Mouse (Mus musculus) right cerebral cortex, postnatal 14 days (tissue): ENCODE measurements at regions not wholly inside any gene's neighbourhood (a gene's known extent, or its start where the extent isn't known, plus 50 kb on each side); places are given as distances from the start of the nearest gene placed in this dataset.

Source experiments
- DNase-seq: peaks from one replicate; pipeline ENCODE4 v3.0.0; 2022

DNA sequence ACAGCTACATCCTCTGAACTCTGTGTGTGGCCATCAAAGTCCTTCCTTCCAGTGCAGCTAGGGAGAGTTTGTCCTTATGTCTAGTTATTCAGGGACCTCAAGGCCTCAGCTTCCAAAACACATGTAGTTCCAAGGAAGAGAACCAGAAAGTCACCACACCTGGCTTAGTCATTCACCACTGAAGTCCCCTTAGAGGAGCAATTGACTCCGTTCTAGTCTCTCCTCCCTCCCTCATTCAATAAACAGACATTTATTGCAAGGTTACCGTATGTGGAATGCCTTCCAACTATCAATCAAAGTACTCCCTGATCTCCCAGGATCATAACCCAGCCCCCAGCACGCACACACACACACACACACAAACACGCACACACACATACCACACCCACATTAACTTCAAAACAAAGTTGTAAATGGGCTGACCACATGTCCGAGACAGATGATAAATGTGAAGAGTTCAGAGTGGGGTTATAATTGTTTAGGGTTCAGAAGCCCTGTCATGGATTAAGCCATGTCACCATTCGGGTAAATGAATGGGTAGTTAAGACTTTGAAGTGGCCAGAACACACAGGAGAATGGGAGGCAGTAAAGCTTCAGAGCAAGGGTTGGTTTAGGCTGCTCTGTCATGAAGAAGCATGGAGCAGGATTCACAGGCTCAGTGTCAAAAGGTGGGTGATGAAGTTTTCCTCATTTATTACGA, 141.4 kb downstream of the Irs2 start:
- no peak for DNase-seq

DNA sequence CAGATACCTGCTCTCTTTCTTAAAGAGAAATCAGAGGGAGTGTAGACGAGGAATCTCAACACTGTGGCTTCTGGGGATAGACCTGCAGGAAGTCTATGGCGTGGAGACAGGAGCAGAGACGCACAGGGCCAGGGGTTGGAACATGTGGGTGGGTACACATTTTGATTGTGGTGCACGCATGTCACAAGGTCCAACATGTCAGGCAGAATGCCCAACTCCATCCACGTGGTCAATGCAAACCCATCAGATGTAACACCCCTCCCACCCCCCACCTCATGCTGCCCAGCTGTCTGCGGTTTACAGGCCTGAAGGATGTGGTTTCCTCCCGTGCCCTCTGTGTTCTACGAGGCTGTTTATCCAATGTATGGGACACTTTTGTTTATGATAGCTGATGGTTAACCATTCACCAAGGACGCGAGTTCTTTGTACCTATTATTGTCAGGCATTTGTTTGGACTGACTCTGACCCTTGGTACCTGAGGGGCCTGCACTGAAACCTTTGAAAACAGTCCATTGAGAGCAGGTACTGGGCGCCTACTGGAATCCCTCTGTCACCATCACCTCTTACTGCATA, 142.2 kb downstream of the Irs2 start:
- no peak for DNase-seq

DNA sequence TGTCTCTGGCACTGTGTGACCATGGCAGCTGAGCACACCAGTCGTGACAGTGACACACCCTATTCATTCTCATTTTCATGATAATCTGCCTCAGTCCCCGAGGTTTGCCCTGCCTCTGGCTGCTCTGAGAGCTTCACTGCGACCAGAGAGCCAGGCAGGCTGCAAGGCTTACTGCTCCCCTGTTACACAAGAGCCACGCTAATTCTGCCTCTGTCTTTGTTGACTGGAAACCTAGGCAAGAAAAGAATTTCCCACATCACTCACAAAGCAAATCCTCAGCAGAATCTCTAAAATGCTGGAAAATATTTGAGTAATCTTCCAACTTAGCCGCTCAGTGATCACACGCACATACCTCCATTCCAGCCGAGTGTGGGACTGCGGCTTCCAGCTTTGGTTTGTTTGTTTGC, 142.8 kb downstream of the Irs2 start:
- no peak for DNase-seq

DNA sequence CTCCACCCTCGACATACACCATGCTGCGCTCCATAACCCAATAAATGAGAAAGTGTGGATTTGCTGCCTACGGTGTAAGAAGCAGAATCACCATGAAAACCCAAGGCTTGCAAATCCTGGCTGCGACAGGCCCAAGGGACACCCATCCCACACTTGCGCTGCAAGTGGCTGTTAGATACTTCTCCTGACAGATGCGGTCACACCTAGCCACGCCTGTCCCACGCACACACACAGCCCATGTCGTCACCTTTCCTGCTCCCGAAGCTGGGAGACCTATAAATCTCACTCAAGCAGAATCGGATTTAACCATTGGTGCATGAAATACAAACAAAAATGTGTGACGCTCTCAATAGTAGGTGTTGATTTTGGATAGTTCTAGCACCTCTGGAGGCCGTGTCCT, 145.8 kb downstream of the Irs2 start:
- DNase-seq, result no peak

DNA sequence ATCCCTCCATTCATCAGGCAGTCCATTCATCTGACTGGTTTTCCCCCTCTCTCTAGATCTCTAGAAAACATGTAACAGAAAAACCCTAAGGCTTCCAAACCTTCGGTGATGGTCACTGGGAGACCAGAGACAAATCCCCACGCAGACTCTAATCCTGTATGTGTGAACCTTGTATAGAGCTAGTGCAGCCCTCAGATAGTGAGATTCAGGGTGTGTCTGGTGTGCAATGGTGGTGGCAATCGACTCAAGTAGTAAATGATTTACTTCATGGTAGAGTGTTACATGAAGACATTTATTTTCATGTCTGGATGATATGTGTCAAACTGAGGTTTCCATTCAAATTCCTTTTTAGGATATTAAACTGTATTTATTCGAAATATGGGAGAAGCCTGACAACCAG, 147.4 kb downstream of the Irs2 start:
- DNase-seq, result no peak

DNA sequence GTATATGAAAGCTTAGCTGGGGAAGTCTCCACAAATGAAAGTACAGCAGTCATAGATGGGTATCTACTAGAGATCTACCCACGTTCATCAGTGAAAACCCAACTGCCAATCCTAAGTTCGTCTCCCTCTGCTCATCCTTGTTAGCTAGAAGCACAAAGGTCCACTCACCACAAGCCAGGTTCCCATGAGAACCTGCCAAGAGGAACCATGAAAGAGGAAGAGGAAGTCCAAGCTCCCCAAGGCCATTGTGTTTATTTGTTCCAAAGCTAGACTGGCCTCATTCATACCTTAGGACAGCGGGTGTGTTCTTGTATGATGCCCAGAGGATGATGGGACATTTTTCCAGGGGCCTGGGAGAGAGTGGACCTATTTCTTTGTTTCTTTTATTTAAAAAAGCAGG, 150.4 kb downstream of the Irs2 start:
- DNase-seq, result no peak

DNA sequence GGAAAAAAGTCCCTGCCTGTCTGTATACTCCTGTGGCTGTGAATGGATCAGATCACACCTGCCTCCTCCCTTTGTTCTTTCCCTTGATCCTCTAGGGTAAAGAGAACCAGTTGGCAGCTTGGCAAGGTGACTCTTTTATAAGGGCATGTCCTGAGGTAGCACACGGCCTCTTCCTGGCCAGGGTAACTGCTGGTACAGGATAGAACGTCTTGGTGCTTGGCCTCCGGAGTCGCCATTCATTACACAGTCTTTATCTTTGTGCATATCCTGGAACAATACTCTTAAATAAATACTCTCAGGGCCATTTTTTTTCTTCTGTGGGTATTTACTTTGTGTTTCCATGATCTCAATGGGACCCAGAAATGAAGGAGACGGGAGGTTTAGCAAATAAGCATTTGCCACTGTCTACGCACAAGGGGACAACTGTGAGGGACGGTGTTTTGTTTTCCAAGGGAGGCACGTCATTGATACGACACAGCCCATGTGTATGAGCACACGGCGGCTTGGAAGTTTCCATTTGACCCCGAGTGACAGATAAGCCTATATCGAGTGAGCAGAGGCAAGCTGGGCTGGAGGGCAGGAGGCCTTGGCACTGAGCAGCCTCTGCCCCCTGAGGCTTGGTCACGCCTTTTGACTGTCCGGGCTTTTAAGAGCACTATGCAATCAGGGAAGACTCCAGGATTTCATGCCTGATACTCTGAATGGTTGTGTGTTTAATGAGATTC, 151.1 kb downstream of the Irs2 start:
- no peak for DNase-seq

DNA sequence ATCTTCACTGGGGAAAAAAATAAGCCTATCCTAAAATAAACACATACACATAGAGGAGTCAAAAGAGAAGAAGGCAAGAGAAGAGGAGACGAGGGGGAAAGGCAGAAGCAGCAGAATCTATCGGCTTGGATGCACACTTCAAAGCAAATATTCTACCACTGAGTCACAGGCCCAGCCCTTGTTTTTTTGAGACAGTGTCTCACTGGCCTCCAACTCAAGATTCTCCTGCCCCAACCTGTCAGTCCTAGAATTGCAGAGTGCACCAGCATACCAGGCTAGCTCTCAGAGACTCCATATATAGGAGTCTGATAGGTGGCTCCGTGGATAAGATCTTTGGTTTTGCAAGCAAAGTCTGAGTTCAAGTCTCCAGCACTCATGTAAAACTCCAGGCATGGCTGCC, 152.6 kb downstream of the Irs2 start:
- no peak for DNase-seq

DNA sequence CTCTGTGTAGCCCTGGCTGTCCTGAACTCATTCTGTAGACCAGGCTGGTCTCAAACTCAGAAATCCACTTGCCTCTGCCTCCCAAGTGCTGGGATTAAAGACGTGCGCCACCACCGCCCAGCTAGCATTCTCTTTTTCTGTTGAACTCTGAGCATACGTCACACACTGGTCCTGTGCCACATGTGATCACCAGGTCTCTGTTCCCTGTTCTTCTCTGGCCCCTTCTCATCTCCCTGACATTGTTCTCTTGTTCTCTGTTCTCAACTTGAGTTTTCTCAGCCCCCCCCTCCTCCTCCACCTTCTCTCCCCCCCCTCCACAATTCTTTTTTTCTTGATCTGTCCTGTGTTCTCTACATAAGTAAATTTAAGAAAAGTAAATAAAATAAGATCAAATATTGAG, 153.1 kb downstream of the Irs2 start:
- DNase-seq, result no peak

DNA sequence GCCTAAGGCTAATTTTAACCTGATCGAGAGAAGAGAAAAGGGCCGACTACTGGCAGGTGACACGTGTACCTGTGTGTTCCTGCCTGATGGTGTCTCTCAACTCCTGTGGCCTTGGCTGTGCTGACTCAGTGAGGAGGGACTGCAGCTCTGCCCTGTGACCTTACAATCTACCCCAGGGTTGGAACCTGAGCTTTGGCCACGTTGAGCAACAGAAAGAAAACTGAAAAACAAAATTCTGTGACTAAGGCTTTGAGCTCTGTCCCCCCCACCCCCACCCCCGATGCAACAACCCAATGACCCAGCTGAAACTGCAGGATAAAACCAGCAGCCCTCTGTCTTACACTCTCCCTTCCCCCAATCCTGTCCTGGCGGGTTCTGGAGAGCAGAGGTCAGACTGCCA, 153.7 kb downstream of the Irs2 start:
- DNase-seq, result no peak

DNA sequence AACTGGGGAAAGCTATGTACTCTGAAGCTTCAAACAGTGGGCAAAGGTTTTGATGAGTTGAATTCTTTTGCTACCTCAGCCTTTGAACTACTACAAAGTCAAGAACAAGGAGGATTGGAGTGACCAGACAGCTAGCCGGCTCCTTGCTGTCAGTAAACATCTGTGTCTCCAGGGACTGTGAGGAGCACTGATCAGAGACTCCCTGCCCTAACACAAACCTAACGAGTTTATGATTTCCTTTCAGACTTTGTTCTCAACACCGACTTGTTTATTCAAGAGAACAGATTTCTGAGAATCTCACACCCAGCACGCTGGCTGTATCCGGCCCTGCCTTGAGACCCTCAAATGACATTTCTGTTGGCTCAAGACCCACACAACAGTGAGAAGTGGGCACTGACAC, 154.4 kb downstream of the Irs2 start:
- no peak for DNase-seq

DNA sequence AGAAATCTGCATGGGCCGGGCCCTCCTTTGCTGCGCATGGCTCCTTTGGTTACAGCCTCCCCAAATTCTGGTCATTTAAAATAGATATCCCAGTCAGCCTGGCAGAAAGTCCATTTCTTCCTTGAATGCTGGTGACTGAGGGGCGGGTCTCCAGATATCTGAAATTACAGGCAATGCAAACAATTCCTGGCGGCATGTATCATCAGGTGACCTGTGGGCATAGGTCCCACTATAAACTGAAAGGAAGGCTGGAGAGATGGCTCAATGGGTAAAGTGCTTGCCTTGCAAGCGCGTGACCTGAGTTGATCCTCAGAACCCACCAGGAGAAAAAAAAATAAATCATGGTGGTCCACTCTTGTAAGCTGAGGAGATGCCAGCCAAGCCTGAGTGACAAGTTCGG, 158.3 kb downstream of the Irs2 start:
- no peak for DNase-seq

DNA sequence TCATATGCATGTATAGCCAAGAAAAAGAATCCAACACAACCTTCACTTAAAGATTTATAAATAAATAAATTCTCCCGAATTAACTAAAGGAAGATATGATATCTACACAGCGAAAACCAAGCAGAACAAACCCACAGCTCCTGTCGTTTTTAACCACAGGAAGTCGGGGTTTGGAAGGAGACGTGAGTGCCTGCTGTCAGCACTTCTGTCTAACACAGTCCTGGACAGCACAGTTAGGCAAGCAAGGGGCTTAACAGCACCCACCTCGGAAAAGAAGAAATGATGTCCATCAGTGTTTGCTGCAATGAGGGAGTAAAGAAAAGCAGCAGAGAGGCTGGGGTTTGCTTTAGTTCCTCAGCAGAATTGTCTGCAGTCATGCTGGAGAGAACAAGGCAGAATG, 162.7 kb downstream of the Irs2 start:
- DNase-seq, result no peak

DNA sequence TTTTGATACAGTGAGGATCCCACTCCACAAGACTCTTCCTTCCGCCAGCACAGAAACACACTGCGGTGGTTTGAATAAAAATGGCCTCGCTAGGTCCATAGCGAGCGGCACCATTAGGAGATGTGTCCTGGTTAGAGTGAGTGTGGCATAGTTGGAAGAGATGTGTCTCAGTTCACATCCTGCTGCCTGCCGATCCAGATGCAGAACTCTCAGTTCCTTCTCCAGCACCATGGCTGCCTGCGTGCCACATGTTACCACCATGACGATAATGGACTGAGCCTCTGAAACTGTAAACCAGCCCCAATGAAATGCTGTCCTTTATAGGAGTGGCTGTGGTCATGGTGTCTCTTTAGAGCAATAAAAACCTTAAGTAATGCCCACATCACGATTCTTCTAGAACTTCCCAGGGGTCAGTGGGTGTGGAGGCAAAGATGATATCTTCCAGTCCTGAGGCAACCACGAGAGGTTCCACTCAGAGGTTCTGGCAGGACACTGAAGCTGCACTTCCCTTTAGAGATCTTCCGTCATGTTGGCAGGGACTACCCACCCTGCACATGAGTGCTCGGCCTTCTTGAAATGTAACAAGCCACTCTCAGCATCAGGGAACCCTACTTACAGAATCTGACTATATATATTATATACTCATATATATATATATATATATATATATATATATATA, 167.3 kb downstream of the Irs2 start:
- no peak for DNase-seq

DNA sequence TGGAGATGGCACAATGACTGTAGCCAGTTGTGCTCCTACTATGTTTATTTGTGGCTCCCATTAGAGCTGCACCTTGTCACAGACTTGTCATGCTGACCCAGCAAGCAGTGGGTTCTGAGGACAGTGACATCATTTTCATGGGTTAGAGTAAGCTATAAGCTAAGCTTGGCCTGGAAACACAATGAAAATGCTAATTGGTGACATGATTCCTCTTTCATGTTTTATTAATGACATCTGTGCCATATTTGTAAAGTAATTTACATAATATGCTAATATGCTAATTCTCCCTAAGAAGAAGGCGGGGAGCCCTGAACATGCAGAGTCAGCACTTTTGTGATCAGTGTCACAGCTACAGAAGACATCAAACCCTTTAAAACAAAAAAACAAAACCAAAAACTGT, 168.2 kb downstream of the Irs2 start:
- no peak for DNase-seq

DNA sequence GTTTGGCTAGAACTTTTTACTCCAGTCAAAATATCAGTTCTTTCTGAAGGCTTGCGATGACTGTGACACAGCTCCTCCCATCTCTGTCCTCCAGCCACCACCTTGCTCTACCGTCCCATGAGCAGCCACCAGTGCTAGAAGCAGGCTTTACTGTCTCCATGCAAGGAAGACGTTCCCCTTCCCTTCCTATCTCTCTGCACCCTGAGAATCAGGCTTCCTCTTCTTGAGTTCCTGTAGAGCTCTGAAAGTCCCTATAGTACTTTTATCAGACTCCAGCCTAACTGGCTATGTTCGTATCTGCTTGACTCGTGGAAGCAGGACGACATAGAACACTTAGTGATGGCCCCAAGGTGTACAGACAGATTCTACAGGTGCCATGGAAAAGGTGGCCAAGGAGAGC, 173.2 kb downstream of the Irs2 start:
- no peak for DNase-seq

DNA sequence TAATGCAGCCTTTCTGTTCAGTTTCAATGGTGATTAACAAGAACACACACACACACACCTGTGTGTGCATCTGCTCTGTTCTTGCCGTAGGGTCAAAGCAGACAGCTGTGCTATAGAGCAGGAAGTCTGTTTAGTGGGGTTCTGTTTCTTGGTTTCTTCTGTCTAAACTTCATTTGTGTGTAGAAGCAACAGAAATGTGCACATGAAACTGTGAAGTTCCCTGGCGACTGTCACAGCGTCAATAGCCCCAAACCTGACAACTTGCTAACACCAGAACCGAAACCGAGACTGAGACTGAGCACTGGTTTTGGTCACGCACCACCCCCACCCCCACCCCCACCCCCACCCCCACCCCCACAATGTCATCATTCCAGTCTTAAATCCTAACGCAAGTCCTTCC, 176.4 kb downstream of the Irs2 start:
- DNase-seq, result no peak

DNA sequence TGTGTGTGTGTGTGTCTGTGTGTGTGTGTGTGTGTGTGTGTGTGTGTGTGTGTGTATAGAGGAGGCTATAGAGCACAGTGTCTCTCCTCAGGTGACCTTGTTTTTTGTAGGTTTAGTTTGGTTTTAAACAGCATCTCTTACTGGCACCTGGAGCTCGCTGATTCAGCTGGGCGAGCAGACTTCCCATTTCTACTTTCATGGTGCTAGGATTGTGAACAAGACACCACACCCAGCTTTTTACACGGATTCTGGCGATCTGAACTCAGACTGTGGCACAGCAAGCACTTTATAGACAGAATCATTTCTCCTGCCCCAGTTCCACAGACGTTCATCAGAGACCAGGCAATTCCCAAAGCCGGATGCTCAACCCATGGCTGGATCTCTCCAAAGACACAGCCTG, 177.0 kb downstream of the Irs2 start:
- DNase-seq, result no peak

DNA sequence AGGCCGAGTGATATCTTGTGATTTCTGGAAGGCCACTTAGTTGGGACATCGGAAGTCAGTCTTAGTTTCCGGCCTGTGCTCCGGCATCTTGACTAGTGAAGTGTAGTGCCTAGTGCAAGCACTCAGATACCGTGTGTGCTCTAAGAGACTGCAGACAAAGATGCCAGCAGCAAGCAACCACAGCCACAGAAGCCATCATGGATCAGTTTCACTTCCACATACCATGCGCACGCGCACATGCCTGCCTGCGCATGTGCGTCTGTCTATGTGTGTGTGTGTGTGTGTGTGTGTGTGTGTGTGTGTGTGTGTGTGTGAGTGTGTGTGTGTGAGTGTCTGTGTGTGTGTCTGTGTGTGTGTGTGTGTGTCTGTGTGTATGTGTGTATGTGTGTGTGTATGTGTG, 177.4 kb downstream of the Irs2 start:
- DNase-seq, result no peak

DNA sequence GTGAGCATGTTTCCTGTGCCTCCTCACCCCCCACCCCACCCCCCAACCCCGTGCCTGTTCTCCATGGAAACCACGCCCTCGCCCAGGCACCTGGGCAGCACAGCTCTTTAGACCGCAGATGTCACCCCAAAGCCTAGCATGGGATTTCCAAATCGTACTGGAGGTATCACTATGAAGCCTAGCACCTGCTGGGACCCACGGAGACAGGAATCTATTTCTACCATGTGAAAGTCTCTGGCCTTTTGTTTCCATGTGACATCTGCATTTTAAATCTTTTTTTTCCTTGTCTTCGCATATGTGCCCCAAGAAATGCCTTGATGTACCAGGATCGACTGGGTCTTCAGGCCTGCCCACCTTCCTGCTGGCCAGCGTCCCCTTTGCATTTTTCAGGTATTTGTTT, 179.7 kb downstream of the Irs2 start:
- DNase-seq, result no peak

DNA sequence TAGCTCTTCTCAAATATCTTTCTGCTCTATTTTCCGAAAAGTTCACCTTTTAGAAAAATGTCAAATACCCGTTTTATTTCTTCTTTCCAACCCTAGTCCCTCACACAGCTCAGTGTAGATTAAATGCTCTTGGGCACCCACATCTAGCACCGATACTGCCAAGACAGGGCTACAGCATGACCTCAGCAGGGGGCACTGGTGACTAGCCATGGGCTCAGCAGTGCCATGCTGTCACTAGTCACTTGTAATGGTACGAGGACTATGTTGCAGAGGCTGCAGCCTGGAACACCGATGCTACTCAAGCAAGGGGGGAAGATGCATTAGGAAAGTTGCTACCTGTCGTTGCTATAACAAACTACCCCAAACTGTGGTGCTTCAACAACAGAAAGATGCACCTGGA, 180.7 kb downstream of the Irs2 start:
- no peak for DNase-seq

DNA sequence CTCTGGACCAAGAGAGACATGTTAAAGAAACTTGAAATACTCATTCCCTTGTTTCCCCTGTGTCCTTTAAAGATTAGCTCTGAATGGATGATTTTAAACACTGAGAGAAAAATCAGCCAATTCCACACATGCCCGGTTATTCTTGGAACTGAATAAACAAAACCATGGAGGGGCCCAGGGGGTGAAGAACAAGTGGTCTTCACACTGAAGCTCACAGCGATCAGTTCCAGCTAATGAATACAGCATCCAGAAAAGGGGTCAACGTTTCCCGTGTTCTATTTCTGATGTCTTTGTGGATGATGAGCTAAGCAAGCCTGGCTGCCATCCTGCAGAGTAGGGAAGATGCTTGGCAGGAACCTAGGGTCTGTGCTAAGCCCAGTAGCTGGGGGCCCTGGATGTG, 182.3 kb downstream of the Irs2 start:
- DNase-seq, result no peak

DNA sequence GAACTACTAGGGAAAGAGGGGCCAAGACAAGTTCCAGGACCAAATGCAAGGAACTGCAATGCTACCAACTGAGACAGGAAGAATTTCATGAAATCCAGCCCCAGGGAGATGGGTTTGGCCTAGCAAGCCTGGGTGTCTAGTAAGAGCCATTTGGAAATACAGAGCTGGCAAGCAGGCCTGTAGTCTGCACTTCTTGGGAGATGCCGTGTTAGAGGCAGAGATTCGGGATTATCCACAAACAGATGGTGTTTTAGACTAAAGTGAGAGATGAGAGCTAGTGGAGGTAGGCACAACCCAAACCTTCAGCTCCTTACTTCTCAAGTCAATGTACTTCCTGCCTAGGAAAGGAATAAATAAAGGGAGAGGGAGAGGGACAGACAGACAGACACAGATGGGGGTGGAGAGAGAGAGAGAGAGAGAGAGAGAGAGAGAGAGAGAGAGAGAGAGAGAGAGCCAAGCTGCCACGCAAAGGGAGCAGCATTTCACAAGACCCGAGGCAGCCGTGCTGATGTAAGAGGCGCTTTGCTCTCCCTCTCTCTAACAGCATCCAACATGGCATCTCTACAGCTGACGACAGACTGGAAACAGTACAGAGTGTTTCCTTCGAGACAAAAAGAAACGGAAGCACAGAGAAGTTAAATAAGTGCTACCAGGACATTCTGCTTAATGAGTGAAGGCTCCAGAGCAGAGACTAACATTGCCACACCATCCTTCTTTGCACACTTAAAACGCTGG, 182.9 kb downstream of the Irs2 start:
- no peak for DNase-seq
